Mouse (Mus musculus) E14TG2a.4 (cell line): ENCODE data around the gene Lrfn4.

ENCODE experiments used
- CTCF ChIP-seq: conservative IDR thresholded peaks from 2 replicates; pipeline ENCODE4 v1.5.1; 2014; ENCODE audit warnings: low read length
- NANOG ChIP-seq: IDR thresholded peaks from 2 replicates; pipeline ENCODE4 v1.6.1; 2014; ENCODE audit warnings: borderline replicate concordance, low read length, mixed read lengths

DNA sequence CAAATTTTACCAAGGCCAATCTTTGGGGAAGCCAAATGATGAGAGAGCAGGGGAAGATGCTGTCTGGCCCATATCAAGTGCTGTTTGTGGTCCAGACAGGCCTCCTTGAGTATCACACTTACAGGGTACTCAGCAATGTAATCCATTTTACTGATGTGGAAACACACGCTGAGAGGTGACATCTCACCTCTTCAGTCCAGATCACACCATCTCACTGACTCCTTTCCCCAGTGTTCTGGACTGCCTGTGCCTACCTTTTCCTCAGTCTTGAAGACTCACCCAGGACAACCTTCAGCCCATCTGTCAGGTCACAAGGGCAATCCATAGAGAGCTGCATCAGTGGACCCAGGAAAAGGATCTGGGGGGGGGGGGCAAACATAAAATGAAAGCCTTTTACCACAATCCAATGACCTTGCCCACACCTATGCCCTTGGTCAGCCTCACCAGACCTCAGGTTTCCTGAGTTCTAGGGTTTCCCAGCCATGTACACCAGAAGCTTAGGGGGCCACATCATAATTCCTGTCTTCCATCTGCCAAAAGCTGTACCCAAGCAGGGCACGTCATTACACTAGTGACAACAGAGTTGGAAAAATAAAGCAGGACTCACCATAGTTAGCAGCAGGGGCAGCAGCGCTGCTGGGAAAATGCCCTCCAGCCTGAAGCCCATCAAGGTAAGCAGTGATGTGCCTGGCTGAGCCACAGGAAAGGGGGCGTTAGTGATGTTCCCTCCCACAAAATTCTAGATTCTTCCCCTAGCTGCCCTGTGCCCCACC lies 9.1 kb upstream of the Lrfn4 start:
- TF ChIP-seq CTCF (no peak), NANOG (no peak)
